Mouse (Mus musculus) mouse embryonic stem cell (cell line): ENCODE measurements at regions not wholly inside any gene's neighbourhood (a gene's known extent, or its start where the extent isn't known, plus 50 kb on each side); places are given as distances from the start of the nearest gene placed in this dataset.

ENCODE experiments used
- in situ Hi-C, 2 experiments: fragments of 300-500 bp; cut with MboI; formaldehyde crosslinking; loops; 1 replicate in 1 of 2; 3 replicates in 1 of 2; pipeline ENCODE4 v1.14.3; 2019 to 2020; ENCODE audit warnings: low sequenced_read_pairs in 2 of 2, low pct_unique_long_range_greater_than_20kb in 1 of 2, mixed read lengths in 1 of 2; ENCODE audit not compliant: unreplicated experiment in 1 of 2

DNA sequence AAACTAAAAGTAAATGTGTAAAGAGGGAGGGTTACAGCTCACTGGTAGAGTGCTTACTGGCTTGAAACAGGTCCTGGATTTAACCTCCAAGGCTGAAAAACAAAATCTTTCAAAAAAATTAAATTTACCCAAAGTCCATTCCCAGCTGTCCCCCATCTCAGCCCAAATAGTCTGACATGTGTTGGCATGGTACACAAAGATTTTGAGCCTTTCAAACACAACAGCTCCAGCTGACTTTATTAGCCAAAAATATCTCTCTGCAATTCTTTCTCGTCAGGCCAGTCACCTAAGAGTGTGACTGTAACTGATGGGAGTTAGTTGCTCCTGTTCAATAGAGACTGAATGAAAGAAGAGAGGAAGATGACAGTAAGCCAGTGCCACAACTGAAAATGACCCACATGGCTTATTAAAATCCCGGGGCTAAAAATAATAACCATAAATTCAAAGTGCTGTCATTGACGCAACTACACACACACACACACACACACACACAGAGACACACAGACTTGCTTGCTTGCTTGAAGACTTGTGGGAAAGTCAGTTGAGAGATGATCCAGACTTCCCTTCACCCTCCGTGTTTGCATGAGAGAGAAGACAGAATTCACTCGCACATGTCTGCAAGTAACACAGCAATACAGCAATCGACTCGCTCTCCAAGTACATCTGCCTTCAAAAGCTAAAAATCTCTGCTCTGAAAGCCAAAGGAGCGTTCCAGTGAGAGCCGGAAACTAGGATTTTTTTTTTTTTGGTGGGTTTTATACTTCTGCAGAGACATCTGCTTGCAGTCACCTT is 214.1 kb upstream of the Rnd3 start:
- in situ Hi-C loops: no loop called here

DNA sequence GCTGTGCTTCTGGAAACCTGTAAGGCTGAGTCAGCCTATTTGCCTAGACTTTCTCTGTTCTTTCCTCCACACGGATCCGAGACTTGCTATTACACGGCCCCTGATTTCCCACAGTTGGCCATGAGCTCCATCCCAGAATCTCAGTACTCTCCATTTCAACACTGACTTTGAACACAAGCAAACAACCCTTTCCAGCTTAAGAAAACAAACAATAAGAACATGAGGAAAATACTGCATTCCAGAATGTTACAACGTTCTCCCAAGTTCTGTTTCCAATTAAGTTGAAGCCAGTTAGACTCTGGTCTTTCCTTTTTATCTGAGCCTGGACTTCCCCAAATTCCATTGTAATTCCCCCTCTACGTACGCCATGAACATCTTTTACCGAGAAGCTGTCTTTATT is 206.4 kb upstream of the Rnd3 start:
- in situ Hi-C loops: no loop called here

DNA sequence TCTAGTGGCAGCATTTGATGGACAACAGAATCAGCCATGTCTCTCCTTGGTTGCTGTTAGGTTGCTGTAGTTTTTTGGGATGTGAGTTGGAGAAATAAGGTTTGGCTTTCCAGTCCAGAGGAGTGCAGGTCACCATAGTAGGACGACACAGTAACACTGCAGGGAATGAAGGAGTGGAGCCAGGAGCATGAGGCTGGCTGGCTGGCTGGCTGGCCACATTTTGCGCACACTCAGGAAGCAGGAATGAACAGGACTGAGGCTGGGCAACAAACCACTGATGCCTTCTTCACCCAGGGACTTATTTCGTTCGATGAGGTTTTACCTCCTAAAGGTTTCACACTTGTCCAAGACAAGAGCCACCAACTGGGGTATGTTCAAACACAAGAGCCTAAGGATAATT is 205.9 kb upstream of the Rnd3 start:
- in situ Hi-C loops: no loop called here

DNA sequence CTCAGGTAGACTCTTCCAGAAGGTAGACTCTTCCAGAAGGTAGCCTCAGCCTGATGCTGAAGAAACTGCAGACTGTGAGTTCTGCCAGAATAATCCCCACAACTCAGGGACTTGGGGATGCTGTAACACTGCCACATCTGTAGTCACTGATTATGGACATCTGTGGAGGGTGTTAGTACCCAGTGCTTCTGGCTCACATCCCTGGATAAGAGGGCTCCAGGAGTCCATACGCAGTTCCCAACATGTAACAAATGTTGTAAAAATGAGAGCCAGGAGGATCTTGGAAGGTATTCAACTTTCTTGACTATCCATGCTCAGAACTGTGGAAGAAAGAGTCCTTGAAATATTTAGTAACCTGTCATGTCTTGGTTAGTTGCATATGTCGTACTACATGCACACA is 200.7 kb upstream of the Rnd3 start:
- in situ Hi-C loops: no loop called here

DNA sequence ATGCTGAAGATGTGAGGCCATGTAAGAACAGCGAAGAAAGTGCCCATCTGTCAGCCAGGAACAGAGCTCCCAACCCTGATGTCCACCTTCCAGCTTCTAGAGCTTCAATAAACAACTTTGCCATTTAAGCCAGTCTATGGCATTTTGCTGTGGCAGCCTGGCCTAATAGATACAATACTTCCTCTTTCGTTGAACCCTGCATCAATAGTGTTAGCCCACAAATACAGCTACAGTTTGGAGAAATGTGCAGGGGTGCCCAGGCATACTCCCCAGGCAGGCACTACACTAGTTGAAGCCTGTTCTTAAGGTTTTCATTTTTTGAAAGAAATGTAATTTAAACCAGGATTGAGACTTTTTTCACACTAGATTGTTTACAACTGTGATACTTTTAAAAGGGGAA is 199.9 kb upstream of the Rnd3 start:
- in situ Hi-C loops: no loop called here

DNA sequence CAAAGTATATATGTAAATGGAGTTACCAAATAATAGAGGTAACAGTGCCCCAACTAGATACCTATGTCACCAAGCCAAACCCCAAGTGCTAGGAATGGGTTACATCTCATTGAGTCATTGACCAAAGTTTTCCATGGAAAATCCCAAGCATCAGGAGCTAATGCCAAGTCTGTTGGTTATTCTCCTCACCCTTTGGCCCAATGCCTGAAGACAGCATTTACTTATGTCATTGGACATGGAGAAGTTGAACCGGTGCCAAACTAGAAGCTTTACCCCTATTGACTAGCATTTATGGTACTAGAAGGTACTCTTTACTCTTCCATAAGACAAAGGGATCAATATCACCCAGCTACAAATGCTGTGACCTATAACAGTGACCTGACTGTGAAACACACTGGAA is 198.2 kb upstream of the Rnd3 start:
- in situ Hi-C loops: no loop called here

DNA sequence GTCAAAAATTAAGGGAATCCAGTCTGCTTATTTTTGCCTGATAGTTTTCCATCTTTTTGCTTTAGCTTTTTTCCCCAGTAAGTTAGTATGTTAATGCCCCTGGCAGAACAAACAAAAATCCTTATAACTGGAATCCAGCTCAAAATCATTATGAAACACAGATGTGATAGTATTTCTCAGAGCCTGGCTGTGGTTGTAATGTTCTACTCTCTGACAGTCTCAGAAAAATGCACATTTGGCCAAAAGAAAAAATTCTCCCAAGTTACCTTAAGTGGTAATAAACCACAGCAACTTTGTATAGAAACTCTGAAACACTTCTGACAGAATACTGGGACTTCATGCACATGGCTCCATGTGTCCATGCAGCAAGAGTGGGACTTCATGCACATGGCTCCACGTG is 193.5 kb upstream of the Rnd3 start:
- in situ Hi-C loops: no loop called here

DNA sequence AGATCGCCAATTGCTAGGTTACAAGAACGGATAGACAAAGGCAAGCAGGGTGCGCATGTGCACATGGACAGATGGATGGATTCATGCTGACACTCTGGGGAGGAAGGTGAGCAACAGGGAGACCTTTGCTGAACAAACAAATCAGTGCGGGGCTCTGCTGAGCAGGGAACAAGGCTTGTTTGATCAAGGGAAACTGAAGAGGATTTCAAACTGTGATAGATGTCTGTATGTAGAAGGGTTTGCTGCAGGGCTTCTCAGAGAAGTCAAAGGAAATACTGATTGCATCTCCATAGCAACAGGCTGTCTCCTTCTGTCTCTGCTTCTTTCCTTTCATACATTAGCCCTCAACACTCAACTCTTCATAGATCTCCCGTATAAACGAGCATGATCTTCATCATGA is 185.5 kb upstream of the Rnd3 start:
- in situ Hi-C loops: no loop called here

DNA sequence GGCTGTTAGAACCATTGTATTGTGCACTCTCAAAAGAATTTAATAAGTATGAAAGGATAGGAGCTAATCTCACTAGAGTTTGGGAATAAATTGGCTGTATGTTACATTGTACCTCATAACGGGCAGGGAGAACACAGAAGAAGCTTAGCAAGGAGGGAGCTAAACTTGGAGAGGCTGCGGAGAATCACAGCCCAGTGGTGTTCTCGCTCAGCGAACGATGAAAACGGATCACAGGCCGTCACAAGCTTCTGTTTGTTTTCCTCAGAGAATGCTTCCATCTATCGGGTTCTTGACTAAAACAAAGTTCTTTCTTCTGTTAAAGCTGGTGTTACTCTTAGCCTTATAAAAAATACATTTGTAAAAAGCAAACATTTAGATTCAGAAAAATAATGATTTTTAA is 178.2 kb upstream of the Rnd3 start:
- in situ Hi-C loops: no loop called here

DNA sequence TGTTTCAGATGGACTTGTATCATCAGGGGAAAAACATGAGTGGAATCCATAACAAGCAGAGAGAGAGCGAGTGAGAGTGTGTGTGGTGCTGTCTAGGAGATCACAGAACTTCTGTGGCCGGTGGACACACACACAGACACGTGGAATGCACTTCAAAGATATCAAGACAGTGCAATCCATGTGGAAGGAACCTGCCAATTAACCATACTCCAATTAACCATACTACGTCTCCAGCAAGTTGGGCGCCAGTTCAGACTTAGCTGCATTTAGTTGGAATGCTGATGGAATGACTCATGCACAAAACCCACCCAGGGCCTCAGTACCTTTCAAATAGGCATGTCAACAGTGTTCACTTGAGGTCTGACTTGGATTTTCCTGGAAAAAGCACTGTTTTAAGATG is 172.8 kb upstream of the Rnd3 start:
- in situ Hi-C loops: no loop called here

DNA sequence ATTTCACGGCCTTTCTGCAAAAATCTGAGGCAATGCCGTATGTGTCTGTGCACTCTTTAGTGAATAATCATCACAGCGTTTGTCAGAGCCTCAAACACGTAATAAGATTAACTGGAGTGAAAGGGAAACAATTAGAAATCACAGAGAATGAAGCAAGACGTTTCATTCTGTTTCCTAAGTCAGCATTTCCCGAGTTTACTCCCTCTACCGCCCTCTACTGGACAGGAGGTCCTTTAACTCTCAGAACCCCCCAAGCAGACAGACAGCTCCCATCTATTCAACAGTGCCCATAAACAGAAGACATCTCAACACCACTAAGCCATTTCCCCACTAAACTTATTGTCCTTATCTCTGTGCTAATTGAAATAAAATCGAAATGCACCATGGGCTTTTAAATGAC is 167.5 kb upstream of the Rnd3 start:
- in situ Hi-C loops: no loop called here

DNA sequence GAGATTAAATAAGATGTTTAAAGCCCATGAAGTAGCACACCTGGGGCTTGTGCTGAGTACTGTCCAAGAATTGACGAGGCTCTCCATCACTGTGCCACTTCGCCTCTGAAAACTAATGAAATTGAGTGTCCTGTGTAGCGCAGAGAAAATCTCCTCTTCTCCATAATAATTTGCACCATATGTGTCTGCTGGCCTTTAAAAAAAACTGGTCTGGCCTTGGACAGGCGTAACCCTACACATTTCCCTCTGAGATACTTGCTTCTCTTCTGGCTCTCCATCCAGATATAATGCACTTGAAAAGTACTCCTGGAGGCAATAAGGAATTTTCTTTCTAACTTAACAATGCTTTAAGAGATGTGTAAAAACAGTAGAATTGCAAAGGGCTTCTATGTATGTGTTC is 164.5 kb upstream of the Rnd3 start:
- in situ Hi-C loops: no loop called here

DNA sequence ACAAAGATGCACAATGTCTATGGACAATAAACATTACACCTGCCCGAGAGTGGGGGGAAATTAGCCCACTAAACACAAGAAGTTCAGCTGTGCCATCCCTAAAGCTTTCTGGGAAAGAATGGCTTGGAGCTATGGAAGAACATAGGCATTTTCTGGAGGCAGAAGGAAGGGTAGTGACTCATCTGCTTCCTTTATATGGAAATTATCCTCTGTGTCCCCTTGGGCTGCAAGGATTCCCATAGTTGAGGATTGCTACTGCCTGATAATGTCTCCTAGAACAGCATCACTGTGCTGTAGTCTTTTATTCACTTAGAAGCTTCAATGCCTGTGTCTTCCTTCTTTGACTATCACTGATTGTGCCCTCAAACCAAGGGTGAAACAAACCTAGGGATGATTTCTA is 157.3 kb upstream of the Rnd3 start:
- in situ Hi-C loops: no loop called here

DNA sequence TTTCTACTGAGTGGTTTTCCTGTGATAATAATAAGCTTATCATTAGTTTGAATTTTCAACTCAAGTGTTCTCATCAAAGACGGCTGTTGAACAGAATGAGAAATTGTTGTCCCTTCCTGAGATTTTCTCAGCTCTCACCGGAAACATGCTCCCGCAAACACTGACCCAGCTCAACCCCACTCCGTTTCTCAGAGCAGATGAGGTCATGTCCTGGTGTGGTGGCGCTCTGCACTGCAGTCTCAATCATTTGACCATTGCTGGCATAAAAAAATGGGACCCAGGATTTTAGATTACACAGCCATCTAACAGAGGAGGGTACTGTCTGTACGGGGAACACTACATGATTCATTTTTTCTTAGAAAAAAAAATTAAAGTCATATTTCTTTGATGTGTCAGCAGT is 156.5 kb upstream of the Rnd3 start:
- in situ Hi-C loops: no loop called here

DNA sequence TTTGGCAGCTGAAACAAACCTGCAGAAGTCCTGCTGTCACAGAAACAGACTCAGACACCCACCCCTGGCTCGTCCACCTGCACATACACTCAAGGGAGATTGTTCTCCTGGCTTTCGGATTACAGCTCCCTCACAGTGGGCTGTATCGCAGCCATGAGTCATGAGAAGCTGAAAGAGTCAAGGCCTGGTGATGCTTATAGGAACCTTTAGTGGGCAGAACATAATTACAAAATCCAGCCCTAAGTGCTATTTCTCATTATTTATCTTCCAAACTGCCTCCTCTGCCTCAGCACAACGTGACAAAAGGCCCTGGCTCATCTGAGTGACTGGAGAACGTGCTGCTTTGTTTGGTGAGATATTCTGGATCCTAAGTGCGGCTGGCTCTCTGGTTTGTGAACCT is 155.8 kb upstream of the Rnd3 start:
- in situ Hi-C loops: no loop called here

DNA sequence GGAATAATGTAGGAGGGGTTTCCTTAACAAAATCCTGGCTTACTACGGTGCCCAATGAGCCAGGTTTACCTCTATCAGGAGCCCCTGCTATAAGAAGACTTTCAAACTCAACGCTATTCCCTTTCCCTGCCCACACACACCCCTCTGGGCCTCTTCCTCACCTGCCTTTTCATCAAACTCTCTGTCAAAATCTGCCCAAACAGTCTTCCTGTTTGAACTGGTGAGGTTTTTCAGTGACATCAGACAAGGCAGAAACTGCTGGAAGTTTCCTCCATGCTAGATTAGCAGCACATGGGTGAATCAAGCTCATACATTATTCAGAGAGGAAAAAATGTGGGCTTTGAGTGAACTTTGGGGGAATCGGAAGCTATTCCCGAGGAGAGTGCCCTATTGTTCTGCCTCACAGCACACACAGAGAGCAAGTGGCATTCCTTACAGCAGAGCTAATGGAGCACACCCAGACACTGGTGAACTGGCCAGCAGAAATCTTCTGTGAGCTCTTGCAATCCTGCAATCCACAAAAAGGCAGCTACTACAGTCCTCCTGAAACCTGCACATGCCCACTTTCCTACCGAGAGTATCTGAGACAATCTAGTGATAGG is 141.8 kb upstream of the Rnd3 start:
- in situ Hi-C loops: no loop called here

DNA sequence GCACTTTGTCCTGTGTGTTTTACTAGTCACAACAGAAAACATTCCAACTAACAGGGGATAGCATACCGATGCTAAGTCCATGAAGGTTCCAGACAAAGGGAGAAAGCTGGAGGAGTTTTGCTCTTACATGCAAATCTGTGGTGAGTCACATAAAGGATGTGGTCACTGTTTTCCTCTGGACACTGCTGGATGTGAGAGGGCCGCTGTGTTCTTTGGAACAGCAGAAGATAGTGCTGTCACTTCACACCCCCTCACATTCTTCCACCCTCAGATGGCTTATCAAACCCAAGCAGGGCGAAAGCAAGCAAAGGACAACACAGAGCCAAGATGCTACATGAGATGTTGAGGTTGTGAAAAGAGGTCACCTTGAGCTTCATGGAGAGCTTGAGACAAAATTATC is 139.8 kb upstream of the Rnd3 start:
- in situ Hi-C loops: no loop called here

DNA sequence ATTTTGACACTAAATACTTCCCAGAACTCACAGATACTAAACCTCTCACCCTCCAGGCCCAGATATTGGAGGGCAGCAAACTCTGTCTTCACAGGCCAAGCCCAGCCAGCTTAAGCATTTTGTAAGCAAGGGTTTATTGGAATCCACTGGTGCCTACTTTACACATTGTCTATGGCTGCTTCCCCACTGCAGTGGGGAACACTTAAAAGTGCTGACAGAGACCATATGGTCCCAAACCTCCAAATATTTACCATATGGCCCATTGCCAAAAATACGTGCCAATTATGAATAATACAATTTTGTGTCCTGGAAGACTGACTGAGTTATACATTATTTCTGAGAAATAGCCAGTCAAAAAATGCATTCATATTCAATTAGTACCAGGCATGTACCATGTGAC is 136.7 kb upstream of the Rnd3 start:
- in situ Hi-C loops: no loop called here

DNA sequence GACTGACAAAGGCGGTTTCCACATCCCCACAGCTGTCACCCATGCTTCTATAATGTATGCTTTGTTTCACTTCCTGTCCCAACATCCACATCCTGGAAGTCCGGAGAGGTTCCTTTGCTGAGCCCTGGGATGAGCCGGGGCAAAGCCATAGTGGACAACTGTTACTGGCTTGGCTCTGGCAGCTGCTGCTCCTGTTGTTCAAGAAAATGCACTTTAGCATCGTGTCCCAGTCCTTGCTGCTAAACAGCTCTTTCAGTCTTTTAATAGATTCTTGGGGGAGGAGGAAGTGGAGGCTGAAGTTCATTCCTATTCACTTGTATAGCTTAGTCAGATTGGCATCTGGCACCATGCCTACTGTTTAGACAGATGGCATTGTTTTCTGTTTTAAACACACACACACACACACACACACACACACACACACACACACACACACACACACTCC is 135.9 kb upstream of the Rnd3 start:
- in situ Hi-C loops: no loop called here

DNA sequence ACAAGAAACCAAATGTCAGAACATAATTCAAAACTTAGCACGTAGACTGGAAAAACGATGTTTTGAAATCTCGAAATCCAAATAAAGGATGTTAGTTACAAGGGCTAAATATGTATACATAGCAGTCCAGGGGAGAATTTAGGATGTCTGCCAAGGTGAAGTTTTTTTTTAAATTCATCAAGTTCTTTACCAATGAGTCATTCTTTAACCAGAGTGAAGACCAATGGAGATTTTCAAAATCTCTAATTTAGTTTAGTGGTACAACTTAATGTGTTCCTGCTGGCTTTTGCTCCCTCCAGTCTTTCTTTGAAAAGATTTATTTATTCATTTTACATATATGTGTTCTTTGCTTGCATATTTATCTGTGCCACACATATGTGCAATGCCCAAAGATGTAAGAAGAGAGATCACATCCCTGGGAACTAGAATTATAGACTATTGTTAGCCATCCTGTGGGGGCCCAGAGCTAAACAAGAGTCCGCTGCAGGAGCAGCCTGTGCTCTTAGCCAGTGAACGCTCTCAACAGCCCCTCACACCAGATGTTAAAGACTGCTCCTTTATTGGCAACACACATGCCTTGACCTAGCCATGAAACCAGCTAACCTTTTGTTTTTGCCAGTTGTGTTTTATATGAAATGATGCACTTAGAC is 130.6 kb upstream of the Rnd3 start:
- in situ Hi-C loops: no loop called here
